Mouse (Mus musculus) adrenal gland, adult 8-10 months (tissue): ENCODE data around the gene Rbfox3. TPM values are rescaled to one million over a fixed set of nuclear protein-coding genes. Genes with fewer than 3 reads are reported as not detected.

Source experiments
- DNase-seq: peaks from one replicate; pipeline ENCODE4 v3.0.0; 2022
- total RNA-seq, 4 experiments: library from RNA; stranded (reverse); gene quantifications; 2 replicates each; pipeline ENCODE4 v1.2.4; 2022

The Rbfox3 gene
- total RNA-seq, 4 experiments from 2014 or later = 5.3 to 13.6 (median 7.8) TPM

DNA sequence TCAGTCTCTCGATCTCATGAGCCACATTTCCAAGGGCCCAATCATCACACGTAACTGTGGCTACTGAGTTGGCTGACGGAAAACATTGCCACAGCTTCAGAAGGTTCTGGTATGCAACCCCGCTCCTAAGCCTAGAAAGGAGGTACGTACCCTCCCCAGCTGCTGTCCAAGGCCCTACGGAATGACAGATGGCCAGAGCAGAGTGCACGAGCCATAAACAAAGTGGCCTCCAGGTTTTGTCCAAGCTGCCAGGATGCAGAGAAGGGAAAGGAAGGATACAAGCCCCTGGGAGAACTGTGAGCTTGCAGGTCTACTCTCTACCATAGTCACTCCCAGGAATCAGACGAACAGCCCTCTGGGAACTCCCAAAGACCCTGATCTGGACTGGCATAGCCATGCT lies 327.8 kb downstream of the Rbfox3 start:
- no peak for DNase-seq

DNA sequence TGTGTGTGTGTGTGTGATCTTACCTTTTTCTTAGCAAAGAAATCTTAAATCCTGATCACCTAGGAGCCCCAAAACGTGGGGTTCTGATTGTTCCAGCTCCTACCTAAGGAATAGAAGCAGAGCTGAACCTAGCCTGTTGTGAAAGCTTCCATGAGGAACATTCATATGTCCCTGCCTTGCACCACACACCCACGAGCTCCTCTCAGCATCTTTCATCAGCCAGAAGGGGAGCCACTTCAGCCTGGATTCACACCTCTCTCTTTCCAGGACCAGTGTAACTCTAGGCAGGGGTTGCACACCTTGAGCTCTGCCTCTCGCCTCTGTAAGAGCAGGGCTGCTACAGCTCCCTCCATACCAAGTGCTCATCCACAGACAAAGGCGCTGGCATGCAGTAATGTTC lies 330.4 kb downstream of the Rbfox3 start:
- DNase-seq = no peak

DNA sequence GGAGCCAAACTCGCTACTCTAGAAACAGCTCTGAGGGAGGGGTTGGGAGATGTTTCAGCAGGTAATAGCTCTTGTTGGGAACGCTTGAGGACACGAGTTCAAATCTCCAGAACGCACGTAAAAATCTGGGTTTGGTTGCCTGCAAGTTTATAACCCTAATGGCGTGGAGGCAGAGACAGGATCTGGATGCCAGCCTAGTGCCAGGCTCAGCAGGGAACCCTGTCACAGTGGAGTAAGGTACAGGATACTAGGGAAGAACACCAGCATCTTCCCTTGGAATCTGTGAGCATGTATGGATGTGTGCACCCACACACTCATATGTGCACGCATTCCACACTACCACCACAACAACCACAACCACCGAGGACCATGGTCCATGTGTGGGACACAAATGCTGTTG lies 331.8 kb downstream of the Rbfox3 start:
- DNase-seq = no peak

DNA sequence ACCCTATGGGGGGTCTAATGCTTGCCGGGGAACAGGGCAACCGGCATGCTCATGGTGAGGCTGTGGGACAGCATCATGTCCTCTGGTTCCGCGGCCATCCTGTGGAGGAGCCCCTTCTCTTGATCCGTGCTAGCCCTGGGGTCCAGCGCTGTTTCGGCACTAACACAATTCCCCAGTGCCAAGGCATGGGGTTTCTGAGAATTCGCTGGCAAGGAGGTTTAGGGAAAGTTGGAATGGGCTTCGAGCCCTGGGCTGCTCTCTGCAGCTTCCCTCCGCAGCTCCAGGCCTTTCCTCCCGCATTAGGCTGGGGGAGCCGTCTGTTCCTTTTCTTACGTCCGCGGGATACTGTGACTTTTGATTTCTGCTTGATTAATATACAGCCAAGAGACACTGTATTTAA lies 334.1 kb downstream of the Rbfox3 start:
- DNase-seq = no peak

DNA sequence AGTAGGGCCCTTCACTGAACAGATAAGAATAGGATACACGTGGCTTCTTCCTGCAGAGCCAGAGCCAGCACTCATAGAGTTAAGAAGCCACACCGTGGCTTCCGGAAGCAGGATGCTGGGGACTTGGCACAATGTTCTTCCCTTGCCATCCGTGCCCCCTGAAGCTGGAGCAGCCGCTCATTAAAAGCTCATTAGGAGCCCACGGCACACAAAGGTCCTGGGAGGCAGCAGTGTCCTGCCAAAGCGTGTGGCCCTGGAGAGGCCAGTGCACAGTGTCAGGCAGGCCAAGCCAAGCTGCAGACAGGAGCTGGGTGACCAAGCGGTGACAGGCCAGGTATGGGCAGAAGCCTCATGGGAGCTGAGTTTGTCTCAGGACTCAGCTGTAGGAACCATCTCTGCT lies 334.8 kb downstream of the Rbfox3 start:
- no peak for DNase-seq

DNA sequence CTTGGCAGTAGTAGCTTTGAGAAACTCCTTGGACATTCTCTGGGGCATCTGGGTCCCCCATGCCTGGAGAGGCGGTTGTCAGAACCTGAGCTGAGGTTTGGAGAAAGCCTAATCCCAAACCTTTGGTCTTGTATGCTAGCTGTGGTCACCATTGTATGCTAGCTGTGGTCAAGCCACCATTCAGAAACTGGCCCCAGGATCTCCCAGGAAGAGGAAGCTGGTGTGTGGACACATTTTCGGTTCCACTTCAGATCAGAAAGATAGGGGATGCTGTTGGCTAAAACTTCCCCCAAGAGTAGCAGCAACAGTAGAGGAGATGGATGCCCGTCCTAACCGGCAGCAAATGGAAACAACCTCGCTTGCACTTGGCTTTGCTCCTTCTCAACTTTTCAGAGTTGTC lies 337.0 kb downstream of the Rbfox3 start:
- DNase-seq = no peak

DNA sequence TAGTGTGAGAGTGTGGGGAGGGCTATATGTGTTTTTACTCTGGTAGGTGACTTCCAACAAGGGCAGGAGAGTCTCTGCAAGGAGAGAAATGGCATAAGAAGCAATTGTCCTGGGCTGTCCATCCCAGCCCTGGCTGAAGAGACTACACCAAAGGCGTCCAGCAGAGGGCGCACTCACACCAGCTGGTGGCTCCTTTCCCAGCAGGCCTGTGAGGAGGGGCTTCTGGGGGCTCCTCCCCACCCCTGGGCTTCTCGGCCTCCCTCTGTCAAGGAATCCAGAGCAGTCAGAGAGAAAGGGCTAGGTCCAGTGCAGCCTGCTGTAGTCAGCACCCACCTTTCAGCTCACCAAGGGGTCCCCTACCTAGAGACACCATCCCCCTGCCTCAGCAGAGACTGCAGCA lies 337.8 kb downstream of the Rbfox3 start:
- no peak for DNase-seq

DNA sequence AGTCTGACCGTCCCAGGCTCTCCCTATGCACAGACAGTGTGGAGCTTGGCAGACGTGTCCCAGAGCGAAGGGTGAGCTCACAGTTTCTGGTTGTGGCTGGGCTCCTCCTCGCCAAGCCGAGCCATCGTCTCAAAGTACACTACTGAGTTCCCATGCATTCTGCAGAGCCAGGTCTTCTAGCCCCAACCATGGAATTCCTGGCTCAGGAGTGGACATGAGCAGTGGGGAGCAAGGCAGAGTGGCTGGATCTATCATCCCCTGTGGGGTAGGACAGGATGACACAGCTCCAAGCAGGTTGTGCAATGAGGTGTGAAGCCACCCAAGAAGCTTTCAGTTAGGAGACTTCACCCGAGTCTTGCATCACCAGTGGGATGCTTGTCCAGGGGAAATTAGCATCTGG lies 338.4 kb downstream of the Rbfox3 start:
- no peak for DNase-seq

DNA sequence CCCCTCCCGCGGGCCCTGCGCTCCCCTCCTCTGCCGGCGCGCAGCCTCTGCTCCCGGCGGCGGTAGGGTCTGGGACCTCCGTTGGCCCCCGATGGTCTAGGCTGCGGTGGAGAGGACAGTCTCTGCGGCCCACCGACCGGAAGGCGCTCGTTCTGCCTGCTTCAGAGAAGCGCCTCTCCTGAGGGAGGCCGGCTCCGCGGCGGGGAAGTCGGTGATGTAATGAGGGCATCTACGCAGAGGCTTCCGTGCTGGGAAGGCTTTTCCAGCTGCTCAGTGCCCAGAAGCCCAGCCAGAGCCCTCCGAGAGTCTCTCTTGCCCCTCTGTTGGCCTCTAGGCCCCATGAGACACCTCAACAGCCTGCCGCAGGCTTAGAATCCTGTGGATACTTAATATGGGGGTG lies 341.2 kb downstream of the Rbfox3 start:
- no peak for DNase-seq

DNA sequence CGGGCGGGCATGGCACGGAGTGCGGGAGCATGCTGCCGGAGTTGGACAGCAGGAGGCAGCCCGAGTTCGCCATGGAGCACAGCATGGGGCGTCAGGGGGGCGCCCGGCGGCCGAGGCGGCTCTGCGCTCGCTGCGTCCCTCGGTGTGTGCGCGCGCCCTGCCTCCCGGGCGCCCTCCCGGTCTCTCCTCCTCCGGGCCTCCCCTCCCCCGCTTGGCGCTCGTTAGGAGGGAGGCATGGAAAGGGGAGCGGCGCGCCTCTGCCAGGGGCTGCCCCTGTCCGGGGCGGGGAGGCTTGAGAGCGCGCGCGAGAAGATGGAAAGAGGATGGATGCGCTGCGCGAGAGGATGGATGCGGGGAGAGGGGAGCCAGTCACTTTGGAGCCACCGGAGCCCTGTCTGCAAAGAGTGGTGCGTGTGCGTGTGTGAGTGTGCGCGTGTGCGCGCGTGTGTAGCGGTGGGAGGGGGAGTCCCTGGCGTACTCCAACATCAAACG lies 341.8 kb downstream of the Rbfox3 start:
- DNase-seq = no peak

DNA sequence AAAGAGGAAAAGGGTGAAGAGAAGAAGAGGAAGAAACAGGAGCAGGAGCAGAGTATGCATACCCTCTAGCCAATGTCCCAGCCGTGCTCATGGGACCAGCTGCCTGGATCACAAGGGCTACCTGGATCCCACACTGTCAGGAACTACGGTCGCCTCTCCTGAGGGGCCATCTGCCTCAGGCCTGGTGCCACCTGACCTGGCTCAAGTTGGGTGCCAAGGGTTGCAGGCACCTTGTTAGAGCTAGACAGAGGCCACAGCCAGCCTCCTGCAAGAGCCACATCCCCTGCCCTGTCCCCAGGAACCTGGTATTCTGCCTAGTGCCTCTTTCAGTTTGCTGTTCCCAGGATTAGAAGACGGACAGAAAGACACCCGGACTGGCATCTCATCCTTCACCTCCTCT lies 347.5 kb downstream of the Rbfox3 start:
- no peak for DNase-seq

DNA sequence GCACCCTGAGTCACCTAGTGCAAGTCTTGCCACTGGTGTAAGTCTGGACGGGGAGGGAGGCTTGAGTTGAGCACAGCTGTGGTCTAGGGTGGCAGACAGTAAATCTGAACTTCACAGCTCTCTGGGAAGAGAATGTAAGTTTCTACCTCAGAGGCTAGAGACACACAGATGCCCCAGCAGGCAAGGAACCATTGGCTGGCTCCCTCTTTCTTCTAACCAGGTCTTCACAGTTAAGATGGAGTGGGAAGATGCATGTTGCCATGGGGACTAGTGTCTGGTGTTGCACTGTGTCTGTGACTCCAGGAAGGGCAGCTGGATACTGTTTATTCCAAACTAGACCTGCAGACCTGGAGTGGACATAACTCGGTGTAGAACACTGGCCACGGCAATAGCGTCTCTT lies 348.6 kb downstream of the Rbfox3 start:
- DNase-seq = no peak

DNA sequence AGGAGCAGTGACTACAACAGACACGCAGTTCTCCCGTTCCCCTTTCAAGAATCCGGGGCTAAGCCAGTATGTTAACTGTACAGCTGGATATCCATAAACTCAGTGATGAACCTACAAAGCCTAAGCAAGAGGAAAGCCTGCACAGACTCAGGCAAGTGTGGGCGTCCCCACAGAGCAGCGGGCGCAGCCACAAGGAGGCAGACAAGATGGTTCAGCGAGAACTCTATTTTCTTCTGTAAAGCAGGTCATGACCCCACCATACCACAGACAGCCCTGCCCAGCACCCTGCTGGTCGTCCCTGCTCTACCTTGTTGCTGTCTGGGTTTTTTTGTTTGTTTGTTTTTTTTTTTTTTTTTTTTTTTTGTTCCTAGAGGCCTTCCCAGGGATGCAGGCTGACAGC lies 353.2 kb downstream of the Rbfox3 start:
- no peak for DNase-seq

DNA sequence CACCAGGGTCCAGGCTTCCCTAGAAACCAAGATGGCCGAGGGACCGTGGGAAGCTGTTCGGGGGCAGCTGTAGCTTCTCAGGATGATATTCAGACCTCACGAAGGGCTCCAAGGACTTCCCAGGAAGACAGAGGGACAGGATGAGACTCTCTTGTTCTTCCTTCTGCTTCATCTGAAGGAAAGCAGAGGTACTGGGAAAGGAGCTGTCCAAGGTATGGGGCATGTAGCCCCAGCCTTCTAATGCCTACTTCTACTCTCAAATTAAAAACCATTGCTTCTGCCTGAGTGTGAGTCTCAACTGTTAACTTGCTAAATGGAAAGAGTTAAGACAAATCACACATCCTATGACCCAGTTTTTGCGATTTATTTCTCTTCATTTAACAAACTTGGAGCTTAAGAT lies 355.8 kb downstream of the Rbfox3 start:
- DNase-seq = no peak

DNA sequence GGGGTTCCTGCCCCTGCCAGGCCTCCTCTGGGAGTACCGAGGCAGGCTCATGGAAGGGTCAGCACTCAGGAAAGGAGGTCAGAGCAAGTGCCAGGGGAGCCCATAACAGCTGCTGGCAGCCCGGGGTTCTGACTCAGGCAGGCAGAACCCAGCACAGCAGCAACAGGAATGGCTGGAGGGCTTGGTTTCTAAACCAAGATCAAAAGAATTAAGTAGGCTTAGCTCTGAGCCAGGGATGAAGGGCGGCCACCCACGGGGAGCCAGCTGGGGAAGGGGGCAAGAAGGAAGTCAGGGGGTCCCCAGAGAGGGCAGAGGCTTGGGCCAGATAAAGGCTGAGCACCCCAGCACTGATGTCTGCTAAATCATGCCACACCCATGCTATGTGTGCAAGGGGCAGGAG lies 356.9 kb downstream of the Rbfox3 start:
- DNase-seq = no peak

DNA sequence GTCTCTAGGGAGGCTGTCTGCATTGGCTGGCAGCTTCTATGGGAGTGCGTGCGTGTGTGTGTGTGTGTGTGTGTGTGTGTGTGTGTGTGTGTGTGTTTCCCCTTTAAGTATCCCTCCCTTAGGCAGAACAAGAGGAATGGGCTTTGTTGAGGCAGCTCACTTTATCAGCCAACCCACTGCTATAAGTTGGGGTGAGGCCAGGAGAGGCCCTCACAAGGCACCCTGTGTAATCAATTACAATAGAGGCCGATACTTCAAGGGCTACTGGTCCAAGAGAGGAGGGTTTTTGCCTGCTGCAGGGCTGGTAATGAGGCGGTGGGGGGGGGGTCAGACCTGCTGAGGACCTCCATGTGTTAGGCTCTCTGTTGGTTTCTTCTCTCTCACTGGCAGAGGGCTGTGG lies 357.5 kb downstream of the Rbfox3 start:
- no peak for DNase-seq

DNA sequence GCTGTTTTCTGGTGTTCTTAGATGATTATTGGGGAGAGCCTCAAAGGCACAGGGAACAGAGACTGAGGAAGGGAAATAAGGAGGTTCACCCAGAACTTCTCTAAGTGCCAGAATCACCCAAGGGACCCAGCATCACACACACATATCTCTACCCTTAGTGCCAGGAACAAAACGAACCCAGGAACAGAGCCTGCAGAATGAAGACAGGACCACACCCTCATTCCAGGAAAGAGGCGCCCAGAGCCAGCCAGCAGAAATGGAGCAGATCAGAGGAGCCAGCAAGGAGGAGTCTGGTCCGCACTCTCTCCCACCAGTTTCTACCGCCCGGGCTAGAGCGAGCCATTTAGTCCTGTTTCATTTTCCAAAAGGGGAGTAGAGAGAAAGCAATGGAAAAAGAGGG lies 358.4 kb downstream of the Rbfox3 start:
- DNase-seq = no peak

DNA sequence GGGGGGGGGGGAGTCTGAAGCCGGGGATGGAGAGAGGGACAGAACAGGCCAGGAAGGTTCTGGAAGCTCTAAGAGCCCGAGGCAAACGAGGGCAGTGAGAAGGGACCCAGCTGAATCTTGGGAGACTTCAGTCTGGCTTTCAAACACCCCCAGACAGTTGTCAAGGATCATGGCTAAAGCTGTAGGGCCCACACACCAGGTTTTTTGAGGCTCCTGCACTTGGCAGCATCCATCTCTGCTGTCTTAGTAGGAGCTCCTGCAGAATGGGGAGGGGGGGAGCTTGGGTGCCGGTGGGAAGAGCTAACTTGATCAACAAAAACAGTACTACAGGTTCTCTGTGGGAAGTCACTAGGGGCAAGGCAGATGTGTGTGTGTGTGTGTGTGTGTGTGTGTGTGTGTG lies 358.9 kb downstream of the Rbfox3 start:
- no peak for DNase-seq

DNA sequence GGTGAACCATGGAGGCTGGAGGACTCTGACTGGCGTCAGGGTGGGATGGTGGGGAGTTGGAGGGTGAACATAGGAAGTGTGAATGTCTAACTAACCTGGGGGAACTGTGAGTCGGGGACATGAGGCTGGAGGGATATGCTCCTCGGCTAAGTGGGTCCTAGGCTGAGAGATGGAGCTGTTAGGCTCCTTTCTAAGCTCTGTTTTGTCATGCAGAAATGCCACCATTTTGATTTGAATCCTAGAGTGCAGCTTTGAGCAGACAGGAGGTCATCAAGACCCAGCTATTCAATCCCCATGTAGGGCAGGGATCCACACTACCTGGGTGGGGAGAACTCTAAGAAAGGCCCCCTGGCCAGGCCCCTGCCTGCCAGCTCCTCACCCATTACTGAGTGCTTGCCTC lies 359.7 kb downstream of the Rbfox3 start:
- DNase-seq = no peak

DNA sequence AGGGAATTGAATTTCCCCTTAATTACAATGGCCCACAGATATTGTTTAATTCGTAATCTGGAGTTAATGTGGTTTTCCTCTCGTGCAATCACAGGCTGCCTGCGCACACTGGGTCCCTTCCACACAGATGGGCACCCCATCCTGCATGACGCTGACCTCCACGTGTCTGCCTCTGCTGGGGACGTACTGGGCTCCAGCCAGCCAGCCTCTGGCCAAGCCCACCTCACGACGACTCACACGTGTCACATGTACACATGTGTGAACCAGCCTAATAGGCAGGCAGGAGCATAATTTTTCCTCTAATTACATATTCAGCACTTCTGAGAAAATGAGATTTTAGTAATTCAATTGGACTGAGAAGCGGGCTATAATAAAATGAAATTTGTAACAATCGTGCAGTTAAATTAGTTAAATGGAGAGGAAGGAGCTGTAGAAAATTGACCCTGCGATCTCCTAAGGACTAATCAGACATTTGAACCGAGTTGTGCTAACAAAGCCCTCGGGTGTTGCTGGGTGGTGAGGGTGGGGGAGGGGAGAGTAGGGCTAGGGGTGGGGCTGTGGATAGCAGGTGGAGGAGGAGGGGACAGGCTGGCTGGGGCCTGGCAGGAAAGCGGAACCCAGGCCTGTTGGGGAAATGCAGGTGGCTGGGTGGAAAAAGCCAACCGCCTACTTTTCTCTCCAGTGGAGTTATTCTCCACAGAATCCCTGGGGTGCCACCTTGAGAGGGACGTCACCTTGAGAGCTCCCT lies 360.4 kb downstream of the Rbfox3 start:
- peak; percentile 2 for DNase-seq

DNA sequence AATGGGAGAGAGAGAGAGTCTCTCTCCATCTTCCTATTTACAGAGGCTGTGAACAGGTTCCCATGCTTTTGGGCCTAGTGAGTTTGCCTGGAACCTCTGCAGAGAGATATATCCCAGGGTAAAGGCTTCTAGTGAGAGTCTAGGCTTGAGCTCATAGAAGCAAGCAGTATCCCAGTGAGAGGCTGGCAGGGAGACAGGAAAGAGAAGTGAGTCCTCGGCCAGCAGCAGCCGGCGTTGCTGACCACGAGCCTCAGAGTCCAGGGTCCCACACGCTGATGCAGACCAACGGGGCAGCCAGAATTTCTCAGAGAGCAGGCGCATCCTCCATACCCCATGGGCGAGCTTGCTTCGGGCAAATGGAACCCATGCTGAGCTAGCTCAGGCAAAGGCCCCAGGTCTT lies 363.2 kb downstream of the Rbfox3 start:
- DNase-seq = no peak

DNA sequence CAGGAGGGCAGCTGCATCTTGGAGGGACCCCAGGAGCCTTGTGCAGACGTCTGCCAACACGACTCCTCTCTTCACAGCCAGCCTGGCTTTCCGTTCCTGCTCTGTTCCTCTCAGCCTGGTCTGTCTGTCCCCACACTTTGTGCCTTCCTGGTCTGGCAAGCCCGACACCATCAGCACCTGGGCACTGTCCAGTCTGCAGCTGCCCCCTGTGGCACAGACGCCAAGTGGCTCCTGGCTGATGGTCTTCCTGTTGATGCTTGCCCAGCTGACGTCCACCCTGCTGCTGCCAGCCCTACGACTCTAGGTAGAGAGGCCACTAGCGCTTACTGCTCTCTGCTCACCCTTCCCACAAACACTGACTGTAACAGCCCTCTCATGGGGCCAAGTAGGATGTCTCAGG lies 365.1 kb downstream of the Rbfox3 start:
- DNase-seq = no peak

DNA sequence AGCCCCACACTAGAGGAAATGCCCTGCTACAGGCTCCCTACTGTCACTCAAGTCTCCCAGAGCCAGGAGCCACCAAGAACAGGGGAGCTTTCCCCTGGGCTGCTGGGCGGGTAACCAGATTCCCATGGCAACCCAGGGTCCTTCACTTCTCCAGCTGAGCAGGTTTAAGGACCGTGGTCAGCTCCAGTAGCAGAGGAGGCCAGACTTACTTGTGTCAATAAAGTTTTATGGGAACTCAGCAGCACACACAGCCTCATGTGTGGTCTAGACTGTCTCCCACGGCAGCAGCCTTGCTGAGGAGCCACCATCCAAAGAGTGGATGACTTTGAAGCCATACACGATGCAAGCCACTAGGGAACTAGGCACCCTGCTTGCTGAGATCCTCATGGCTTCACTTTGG lies 365.7 kb downstream of the Rbfox3 start:
- no peak for DNase-seq

DNA sequence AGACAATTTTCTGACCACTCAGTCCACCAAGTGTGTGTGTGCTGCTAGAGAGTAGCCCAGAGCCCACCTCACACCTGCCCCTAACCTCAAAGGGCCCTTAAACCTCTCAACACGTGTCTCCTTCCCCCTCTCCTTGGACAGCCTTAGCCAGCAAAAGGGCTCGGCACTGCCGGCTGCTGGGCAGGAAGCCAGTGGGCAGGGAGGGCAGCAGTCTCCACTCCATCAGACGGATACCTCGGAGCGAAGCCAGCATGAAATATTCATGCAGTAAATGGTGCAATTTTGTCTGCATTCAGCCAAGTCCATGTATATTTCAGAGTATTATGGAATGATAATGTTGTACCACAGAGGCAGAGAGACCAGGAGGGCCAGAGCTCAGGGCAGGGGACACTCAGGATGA lies 366.8 kb downstream of the Rbfox3 start:
- no peak for DNase-seq

DNA sequence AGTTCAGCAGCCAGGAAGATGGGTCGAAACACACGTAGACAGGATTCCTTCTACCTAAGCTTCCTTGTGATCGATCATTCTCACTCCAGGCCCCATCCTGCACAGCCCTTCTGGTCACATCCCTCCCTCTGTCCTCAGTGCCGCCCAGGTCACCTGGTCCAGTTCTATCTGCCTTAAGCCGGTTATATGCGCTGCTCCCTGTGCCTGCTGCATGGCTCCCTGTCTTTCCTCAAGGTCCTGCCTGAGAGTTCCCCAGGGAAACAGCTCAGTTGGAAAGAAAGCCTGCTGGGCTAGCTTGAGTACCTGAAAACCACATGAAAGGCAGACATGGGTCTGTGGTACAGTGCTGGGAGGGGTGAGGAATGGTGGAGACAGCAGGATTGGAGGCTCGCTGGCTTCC lies 368.5 kb downstream of the Rbfox3 start:
- DNase-seq = no peak
